Mouse (Mus musculus): ENCODE measurements around the gene Rps24.

Gene Rps24

GRCm38 (mm10) chr14:24510679-24511078, 23.8 kb downstream of the Rps24 start:
- DNase-seq (ENCODE audit: low read depth, low spot score): no peak

DNA sequence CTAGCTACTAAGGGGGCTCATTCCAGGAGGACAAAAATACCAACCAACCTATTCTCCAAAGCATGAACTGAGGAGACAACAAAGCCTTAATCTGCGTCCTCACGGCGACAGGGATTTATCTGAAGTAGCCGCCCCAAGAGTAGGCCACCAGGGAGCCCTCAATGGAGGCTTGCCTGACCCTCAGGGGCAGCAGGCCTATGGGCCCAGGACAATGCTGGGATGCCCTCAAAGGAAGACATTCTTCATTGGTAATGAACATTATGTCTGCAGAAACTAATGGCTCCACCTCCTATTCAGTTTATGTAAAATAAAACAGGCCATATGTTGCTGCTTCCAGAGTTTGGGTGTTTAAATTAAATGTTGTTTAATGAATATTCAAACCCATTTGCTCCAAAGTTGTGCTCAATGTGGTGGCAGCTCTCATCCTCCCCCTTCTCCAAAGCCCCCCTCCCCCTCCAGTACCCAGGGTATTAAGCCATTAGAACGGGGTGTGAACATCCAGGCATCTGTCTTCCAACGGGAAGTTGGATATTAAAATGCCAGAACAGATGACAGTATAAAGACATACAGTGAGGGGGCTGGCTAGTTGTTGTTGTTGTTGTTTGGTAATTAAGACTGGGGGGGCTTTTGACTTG, 25.7 kb downstream of the Rps24 start:
- DNase-seq (ENCODE audit: low read depth, low spot score): no peak

GRCm38 (mm10) chr14:24521597-24521996, 34.7 kb downstream of the Rps24 start:
- no peak for DNase-seq (ENCODE audit: low read depth, low spot score)

DNA sequence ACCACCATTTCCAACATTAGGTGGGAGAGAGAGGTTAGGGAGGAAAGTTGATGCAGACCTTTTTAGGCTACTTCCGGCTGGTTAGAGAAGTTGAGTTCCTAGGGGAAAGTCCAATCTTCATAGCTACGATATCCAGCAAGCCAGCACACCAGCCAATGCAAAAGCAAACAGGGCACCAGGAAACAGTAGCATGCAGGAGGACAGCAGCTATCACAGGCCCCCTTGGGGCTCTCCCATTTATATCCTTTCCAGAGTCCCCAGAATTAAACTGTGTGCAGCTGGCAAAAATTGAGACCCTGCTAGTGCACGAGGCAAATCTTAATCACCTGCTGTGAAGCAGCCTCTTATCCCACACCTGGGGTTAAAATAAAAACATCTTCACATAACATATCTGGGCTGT, 38.2 kb downstream of the Rps24 start:
- no peak for DNase-seq (ENCODE audit: low read depth, low spot score)

GRCm38 (mm10) chr14:24525677-24526415, 38.9 kb downstream of the Rps24 start:
- no peak for DNase-seq (ENCODE audit: low read depth, low spot score)

GRCm38 (mm10) chr14:24526440-24526839, 39.5 kb downstream of the Rps24 start:
- DNase-seq (ENCODE audit: low read depth, low spot score): no peak

- no peak for DNase-seq (ENCODE audit: low read depth, low spot score)
Measured at GRCm38 (mm10) chr14:24530228-24530627, 43.3 kb downstream of the Rps24 start.

DNA sequence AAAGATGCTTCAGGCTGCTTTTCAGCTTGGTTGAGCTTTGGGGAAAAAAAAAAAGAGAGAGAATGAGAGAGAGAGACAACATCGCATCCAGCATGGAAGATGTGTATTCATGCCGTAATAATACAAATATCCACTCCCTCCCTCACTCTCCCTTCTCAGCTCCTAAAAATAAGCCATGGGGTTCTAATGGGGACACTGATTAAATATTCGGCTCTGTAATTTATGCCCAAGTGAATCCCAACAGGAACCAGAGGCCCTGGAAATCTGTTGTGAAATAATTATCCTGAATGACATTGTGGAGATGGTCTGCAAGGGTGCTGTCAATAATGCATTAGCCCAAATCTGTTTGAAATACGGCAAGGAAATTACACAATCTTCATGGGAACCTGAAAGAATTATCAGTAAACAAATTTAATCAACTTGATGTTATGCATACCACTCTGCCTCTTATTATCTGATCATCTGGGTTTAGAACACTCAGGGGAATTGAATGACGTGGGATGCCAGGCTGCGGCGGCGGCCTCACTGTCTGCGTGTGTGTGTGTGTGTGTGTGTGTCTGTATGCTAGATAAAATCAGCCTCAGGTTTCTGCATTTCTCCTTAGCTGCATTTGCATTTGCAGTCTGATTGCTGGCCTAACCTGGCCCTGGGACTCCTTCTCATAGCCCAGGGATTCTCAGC, 48.1 kb downstream of the Rps24 start:
- DNase-seq (ENCODE audit: low read depth, low spot score): no peak

- no peak for DNase-seq (ENCODE audit: low read depth, low spot score)
Measured at GRCm38 (mm10) chr14:24542901-24543300, 56.0 kb downstream of the Rps24 start.

- DNase-seq (ENCODE audit: low read depth, low spot score): no peak
Measured at GRCm38 (mm10) chr14:24544057-24544456, 57.1 kb downstream of the Rps24 start.

All from brain, embryonic 18.5 days (tissue).